Mouse (Mus musculus) fibroblast of lung, adult 2 months (primary cell): Measurements from ENCODE around the gene Cks2.
"Not testable (repeated sequence)": the region's sequence is repeated elsewhere in the genome, so short reads cannot be mapped to it uniquely, and the experiment has no call there.

Source experiments
- DNase-seq: peaks from one replicate; pipeline ENCODE4 v3.0.0-alpha.2; 2011; ENCODE audit warnings: low read depth

The Cks2 gene

GRCm38 (mm10) chr13:51644829-51645789, at the start of gene Cks2:
Gene Cks2, plus strand, starts transcription at chr13:51645232.
- peak; percentile 96 for DNase-seq

DNA sequence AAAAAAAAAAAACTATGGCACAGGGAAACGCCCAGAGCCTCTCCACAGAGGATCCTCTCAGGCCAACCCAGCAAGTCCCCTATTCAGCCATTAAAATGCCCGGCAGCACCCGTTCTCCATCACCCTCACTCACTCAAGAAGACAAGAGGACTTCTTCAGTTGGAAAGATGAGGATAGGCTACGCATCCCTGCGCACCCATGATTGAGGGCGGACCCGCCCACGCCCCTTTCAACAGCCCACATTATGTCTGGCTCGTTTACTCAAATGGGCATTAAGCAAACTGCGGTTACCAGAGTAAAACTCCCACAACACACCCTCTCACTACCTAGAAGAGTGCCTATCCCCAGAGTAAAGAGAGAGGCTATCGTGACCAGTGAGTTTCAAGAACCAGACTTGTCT, 49.6 kb upstream of the Cks2 start:
- DNase-seq = no peak

GRCm38 (mm10) chr13:51598063-51598462, 47.0 kb upstream of the Cks2 start:
- DNase-seq = no peak

GRCm38 (mm10) chr13:51600169-51600568, 44.9 kb upstream of the Cks2 start:
- DNase-seq = no peak

- no peak for DNase-seq
These were observed 42.3 kb upstream of the Cks2 start for GRCm38 (mm10) chr13:51602764-51603163.

DNA sequence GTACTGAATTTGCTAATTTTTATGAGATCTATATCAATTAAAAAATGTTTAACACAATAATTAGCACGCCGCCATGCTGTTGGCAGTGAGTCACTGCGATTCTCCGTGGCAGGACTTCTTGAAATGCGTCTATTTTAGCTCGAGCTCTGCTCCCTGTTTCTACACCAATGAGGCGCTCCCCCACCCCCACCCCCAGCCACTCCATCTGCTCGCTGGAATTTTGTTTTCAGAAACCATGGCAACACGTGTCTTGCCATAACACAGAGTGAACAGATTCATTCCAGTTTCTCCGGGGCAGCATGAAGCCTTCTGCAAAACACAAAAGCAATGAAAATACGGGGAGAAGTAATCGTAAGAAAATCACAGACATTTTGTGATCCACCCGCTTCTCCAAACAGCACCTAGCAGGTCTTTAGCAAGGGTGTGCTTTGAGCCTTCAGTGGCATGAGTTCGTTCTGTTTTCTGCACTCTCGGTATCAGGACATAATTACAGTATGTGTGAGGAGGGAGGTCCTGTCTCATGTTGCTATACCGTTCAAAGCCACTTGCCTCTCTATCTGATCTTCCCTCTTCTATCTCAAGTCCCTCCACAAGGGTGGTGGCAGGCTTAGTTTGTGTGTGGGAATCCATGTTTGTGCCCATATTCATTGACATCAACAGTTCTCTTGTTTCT, 41.7 kb upstream of the Cks2 start:
- peak; percentile 13 for DNase-seq

GRCm38 (mm10) chr13:51603894-51604244, 41.2 kb upstream of the Cks2 start:
- DNase-seq = no peak

- DNase-seq = no peak
These were observed 35.8 kb upstream of the Cks2 start for GRCm38 (mm10) chr13:51609231-51609630.

DNA sequence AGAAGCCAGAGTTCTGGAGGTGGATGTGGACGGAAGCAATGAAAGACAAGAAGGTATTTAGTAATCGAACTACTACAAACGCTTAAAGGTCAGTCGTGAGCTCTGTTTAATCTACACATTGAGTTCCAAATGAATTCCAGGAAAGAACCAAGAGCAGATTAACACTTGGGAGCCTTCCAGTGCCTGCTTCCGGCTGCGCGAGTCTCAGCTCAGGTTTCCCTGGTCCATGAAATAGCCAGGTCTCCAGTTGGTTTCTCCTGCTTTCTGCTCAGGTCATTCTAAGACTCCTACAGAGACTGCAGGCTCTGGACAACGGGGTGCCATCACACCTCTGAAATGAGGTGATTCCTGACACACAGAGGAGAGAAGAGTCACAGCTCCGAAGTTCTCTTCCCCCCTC, 34.0 kb upstream of the Cks2 start:
- DNase-seq = no peak

DNA sequence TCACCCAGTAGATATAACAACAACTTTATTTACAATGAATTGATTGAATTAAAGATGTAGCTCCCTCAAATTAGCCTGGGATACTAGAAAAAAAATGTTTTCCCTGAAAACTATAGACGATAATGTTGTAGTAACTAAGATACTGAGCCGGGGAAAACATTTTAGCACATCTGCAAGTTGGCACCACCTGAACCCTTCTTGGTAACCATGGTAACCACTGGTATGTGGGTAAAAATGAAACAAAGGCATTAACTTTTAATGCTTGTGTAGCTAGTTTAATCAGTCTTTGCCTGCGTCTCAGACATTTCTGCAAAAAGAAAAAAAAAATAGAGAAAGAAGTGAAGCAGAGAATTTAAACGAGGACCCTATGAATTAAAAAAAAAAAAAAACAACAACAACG, 33.5 kb upstream of the Cks2 start:
- DNase-seq = no peak

DNA sequence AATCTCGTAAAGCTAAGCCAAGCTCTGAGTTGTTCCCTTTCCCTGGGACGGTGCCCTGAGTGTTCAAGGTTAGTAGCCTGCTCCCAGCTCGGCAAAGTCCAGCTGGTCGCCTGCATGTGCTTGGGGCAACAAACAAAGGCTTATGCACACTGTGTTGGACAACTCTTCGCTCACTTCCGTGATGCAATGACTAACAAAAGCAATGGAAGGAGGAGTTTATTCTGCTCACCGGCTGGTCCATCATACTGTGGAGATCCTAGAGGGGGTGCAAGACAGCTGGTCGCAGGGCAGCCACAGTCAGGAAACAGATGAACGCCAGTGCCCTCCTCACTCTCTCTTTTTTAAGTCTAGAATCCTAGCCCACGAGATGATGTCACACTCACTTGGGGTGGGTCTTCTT, 29.2 kb upstream of the Cks2 start:
- DNase-seq = peak; percentile 27

DNA sequence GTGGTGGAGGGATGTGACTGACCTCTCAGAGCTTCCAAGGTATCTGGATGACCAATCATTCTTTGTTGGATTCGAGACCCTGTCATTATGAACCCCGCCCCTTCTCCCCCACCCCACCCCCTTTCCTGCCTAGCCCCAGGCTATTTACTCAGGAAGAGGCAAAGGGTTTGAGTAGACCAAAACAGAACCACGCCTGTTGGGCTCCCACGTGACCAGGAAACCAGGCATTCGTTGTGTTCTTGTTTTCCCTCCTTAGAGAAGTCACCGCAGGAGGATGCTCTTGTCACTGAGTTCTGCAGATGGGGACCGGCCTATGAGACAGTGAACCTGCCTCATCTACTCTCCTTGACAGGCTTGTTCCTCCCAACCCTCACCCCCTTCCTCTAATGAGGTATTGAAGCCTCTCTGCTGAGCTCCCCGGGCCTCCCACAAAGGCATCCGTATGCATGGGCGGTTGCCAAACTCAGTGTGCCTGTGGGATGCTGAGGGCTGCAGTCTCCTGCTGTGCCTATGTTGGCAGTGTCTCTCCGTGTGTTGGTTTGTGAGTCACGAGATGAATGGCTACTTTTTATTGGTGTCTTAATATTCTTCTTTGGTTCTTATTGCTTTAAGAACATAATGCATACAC, 28.5 kb upstream of the Cks2 start:
- DNase-seq = no peak

- no peak for DNase-seq
These were observed 27.7 kb upstream of the Cks2 start for GRCm38 (mm10) chr13:51617306-51617705.

DNA sequence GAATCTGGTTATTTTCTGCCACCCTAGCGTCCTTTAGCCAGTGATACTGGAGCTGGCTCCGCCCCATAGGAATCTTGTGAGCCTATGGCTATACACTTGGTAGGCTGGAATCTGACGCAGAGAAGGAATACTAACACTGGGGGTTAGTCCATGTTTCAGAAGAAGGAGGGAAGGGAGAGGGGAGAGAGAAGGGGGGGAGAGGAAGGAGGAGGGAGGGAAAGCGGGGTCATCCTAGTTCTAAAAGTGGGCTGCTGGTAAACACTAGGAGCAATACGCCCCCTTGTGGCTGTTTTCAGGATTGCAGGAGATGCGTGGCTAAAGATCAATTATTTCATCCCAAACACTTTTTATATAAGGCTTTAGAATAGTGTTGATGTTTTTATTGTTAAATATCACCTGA, 27.2 kb upstream of the Cks2 start:
- DNase-seq = peak; percentile 20

DNA sequence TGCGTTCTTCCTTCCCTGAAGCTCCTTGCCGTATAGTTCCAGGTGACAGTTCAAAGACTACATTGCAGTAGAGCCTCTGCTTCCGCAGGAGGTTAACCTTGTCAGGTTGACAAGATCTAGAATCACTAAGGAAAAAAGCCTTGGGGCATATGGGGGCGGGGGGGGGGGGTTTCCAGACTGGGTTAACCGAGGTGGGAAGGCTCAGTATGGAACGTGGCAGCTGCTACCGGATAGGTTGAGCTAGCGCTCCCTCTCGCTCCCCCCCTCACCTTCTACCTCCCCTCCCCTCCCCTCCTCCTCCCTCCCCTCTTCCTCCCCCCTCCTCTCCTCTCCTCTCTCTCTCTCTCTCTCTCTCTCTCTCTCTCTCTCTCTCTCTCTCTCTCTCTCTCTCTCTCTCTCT, 26.4 kb upstream of the Cks2 start:
- no peak for DNase-seq

DNA sequence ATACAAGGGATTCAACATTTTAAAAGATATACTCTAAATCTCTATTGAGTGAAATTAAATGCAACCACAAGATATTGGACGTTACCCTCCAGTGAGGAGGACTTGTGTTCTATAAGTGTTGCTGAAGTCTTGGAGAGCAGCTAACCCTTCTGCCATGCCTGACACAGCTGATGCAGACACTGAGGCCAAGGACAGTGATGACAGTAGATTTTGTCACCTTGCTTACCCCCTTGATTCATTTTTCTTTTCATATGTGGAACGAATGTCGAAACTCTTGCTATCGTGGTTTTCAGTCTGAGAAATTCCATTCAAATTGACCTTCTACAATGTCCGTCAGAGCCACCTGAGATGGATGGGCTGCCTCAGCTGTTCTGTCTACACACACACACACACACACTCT, 22.4 kb upstream of the Cks2 start:
- no peak for DNase-seq

DNA sequence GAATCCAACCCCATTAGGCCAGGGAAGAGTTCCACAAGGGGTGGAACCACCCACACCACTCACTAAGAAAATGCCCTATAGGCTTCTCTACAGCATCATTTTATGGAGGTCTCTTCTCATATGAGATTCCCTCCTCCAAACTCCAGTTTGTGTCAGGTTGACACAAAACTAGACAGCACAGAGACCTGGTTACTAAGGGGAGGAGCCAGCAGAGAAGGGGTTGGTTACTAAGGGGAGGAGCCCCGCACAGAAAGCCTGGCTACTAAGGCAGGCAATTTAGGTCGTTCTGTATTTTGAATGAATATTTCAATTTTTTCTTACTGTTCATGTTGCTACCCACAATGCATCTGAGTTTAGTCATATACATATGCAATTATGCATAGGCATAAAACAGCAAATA, 21.4 kb upstream of the Cks2 start:
- no peak for DNase-seq

- DNase-seq = no peak
These were observed 16.7 kb upstream of the Cks2 start for GRCm38 (mm10) chr13:51628273-51628848.

GRCm38 (mm10) chr13:51631354-51631992, 13.6 kb upstream of the Cks2 start:
- no peak for DNase-seq

DNA sequence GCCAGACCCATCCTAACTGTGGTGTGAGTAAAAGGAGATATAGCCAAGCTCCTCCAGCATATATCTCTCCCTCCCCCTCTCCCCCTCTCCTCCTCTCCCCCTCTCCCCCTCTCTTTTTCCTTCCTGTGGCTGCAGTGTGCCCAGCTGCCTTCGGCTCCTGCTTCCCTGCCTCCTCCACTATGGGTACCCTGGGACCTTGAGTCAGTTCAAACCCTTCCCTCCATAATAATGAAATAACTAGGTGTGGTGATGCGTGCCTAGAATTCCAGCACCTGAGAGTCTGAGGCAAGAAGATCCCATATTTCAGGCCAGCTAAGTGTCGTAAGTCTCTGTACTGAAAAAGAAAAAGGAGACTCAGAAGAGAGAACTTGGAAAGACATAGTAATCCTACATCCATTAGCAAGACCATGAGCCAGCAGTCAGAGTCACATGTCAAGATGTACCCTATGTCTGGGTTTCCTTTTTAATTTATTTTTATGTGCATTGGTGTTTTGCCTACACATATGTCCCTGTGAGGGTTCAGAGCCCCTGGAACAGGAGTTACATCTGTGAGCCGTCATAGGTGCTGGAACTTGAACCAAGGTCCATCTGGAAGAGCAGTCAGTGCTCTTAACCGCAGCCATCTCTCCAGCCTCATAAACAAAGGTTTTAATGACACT, 12.3 kb upstream of the Cks2 start:
- no peak for DNase-seq

GRCm38 (mm10) chr13:51635384-51635783, 9.6 kb upstream of the Cks2 start:
- not testable (repeated sequence) for DNase-seq

GRCm38 (mm10) chr13:51638958-51639357, 6.1 kb upstream of the Cks2 start:
- DNase-seq = no peak
